Mouse (Mus musculus) thymus, postnatal 36 days (tissue): Measurements from ENCODE around the gene Bsdc1.
A peak's percentile ranks its signal among the peaks of the same experiment; 100 is the strongest.
"Not testable (repeated sequence)": the region's sequence is repeated elsewhere in the genome, so short reads cannot be mapped to it uniquely, and the experiment has no call there.

Experiments used
- DNase-seq, 2 experiments: peaks; one replicate each; pipeline ENCODE4 v3.0.0; 2022; ENCODE audit warnings: mixed read lengths in 2 of 2

Gene Bsdc1

GRCm38 (mm10) chr4:129514300-129514898, 53.0 kb downstream of the Bsdc1 start:
- DNase-seq: peak; percentile 76

GRCm38 (mm10) chr4:129516925-129517324, 55.5 kb downstream of the Bsdc1 start:
- no peak for DNase-seq

- DNase-seq: no peak
Observed at GRCm38 (mm10) chr4:129518519-129518918, 57.1 kb downstream of the Bsdc1 start.

GRCm38 (mm10) chr4:129525338-129525737, 64.0 kb downstream of the Bsdc1 start:
- no peak for DNase-seq

- DNase-seq: no peak
Observed at GRCm38 (mm10) chr4:129525889-129526288, 64.5 kb downstream of the Bsdc1 start.

GRCm38 (mm10) chr4:129528901-129529300, 67.5 kb downstream of the Bsdc1 start:
- DNase-seq: not testable (repeated sequence)
